Mouse (Mus musculus): ENCODE measurements at regions not wholly inside any gene's neighbourhood (a gene's known extent, or its start where the extent isn't known, plus 50 kb on each side); places are given as distances from the start of the nearest gene placed in this dataset.

- TF ChIP-seq CTCF (IDR thresholded peaks at IDR 0.05; ENCODE audit: control insufficient read depth, insufficient read depth, insufficient replicate concordance, low read depth, low read length) (no peak), POLR2A (IDR thresholded peaks at IDR 0.05; ENCODE audit: control insufficient read depth, low read depth, low read length) (no peak)
Measured at GRCm38 (mm10) chr11:43958241-43958975, 57.4 kb upstream of the Adra1b start.
